Mouse (Mus musculus): ENCODE measurements around the gene Socs4.

Gene Socs4

GRCm38 (mm10) chr14:47276637-47277393 lies at the start of gene Socs4, which contains the start of gene Wdhd1:
Gene Socs4 (plus strand): TSS chr14:47276931.
Gene Wdhd1 (minus strand): TSS chr14:47276857.
- peak; percentile 95 for DNase-seq

GRCm38 (mm10) chr14:47229796-47230376 lies 46.8 kb upstream of the Socs4 start:
- no peak for DNase-seq

- DNase-seq: no peak
These were observed 43.1 kb upstream of the Socs4 start for GRCm38 (mm10) chr14:47233602-47234001.

DNA sequence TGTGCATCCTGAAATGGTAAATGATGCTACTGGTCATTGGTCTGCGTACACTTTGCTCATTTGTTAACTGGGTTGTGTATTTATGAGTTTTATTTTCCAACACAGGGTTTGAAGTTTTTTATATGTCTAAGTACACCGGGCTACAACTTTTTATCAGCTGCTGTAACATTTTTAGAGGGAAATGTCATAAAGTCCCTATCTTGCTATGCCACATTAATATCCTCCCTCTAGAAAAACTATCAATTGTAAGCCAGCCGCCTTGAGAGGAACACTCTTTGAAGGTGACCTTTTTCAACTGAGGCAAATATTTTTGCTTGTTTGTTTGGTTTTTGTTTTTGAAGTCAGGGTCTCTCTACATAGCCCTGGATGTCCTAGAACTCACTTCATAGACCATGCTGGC lies 42.7 kb upstream of the Socs4 start:
- no peak for DNase-seq

- DNase-seq: no peak
These were observed 42.0 kb upstream of the Socs4 start for GRCm38 (mm10) chr14:47234526-47235250.

GRCm38 (mm10) chr14:47236491-47236890 lies 40.2 kb upstream of the Socs4 start:
- no peak for DNase-seq

- no peak for DNase-seq
These were observed 39.4 kb upstream of the Socs4 start for GRCm38 (mm10) chr14:47237286-47237685.

GRCm38 (mm10) chr14:47240600-47240999 lies 36.1 kb upstream of the Socs4 start:
- no peak for DNase-seq

DNA sequence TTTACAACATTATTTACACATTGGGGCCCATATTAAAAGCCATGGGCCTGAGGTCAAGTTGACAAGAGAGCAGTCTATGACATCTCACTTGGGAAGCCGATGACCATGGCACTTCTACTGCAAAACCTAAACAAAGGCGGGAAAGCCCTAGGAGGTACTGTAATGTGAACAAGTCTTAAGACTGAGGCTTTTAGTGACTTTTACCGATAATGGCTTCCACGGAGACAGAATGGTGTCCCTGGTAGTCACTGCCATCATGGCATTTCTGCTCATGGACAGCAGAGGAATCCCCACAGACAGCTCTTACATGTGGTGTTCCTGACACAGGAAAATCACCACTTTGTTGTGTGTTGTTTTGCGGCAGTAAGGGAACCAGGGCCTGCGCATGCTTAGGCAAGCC lies 35.7 kb upstream of the Socs4 start:
- no peak for DNase-seq

- DNase-seq: peak; percentile 14
These were observed 34.0 kb upstream of the Socs4 start for GRCm38 (mm10) chr14:47242753-47243152.

DNA sequence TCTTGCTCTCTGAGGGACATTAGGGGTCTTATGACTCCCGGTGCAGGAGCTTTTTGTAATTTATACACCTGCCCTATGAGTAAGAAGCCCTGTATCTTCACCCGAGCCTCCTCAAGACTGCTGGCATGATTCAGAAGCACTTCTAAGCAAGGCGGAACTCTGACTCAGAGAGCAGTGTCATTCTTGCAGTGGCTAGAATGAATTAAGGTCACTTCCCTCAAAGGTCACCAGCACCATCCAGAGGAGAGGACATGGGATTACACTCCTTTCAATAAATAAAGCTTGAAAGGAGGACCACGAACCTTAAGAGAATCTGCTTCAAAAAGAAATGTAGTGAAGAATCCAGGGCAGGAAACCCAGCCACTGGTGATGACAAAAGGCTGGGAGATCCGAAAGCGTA lies 26.9 kb upstream of the Socs4 start:
- peak; percentile 22 for DNase-seq

DNA sequence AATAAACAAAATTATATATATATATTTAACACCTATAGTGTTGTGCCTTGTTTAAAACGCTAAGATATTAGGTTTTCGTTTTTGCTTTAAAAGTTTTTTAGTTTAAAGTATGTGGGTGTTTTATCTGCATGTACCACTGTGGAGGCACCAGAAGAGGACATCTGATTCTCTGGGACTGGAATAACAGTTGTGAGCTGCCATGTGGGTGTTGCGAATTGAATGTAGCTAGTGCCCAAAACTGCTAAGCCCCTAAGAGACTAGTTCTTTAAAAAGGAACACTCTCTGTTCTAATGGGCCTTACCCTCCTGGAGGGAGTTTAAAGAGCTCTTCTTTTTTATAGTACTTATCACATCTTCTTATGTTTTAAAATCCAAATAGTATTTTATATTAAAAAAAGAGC lies 11.9 kb upstream of the Socs4 start:
- no peak for DNase-seq

- no peak for DNase-seq
These were observed 10.9 kb upstream of the Socs4 start for GRCm38 (mm10) chr14:47265829-47266228.

DNA sequence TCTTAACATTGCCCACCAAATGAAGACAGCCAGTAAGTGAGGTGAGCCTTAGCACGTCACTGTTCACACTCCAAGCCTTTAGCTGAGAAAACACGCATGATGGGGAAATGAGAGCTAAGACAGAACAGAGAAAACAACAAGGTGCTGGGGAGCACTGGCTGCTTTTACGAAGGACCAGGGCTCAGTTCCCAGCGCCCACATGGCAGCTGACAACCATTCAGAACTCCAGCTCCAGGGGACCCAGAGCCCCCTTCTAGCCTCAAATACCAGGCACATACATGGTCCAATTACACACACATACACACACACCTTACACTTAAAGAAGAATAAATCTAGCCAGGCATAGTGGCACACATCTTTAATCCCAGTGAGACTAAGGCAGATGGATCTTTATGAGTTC lies 7.7 kb upstream of the Socs4 start:
- DNase-seq: no peak

- DNase-seq: no peak
These were observed 7.0 kb upstream of the Socs4 start for GRCm38 (mm10) chr14:47269706-47270105.

DNA sequence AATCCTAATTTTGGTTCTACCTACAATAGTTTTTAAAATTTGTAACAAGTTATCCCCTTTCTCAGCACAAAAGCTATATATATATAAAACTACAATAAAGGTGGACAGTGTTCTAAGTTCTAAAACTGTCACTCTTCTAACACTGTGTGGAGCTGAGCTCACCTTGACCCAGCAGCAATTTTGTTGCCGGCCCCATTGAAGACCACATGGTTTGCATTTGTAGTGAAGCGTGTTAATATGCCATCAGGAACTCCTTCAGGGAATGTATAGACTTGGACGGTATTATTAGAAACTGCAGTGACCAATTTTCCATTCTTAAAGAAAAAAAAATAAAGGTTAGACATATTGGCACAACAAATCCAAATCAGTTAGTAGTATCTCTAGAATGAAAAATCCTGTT lies 3.0 kb upstream of the Socs4 start:
- no peak for DNase-seq

DNA sequence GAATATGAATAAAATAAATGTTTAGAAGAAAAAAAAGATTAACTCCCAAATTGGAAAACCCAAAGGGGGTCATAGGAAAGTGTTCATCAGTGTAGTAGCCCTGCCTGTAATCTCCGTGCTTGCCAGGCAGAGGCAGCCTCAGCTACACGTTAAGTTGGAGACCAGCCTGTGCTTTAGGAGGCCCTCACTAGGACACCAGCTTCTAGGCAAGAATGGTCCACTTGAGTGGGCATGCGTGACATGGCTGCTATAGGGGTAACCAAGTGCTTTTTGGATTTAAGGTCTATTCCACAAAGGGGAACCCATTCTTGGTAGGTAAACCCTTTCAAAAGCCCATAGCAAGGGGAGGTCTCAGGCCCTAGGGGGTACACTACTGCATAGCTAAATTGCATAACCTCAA lies 1.3 kb upstream of the Socs4 start:
- DNase-seq: no peak

DNA sequence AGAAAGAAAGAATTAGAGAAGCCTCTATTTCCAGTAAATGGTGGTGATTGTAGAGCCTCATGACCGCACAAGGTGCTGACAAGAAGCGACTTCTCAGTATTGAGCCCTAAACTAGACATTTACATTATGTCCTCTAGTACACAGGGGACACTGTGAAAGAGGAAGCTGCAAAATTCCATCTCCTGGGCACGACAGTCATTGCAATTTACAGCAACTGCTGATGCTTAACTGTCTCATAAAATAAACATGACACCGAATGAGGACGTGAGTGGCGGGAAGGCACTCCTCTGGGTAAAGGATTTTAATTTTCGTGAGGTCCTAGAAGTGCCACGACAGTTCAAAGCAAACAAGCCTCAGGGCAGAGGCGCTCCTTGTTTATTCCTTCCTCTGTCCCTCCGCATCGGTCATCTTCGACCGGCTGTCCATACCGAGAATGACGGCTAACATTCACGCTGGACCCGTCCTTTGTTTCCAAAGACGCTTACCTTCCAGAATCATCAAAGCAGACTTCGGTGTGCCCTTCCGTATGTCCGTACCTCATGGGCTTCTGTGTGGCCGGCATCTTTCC lies 611 bp upstream of the Socs4 start:
- peak; percentile 4 for DNase-seq

DNA sequence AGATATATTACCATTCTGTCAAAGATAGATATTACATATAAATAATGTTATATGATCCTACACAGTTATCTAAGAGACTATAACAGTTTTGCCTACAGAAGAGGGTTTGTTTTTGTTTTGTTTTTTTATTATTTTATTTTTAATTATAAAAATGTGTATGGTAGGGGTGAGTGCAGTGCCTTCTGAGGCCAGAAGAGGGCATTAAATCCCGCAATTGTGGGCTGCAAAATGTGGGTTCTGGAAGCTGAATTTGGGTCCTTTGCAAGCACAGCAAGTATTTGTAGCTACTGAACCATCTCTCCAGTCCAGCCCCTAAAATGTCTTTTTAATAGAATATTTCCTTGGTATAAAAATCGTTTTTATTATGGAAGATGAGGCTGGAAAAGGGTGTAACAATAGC lies 2.3 kb downstream of the Socs4 start:
- no peak for DNase-seq

DNA sequence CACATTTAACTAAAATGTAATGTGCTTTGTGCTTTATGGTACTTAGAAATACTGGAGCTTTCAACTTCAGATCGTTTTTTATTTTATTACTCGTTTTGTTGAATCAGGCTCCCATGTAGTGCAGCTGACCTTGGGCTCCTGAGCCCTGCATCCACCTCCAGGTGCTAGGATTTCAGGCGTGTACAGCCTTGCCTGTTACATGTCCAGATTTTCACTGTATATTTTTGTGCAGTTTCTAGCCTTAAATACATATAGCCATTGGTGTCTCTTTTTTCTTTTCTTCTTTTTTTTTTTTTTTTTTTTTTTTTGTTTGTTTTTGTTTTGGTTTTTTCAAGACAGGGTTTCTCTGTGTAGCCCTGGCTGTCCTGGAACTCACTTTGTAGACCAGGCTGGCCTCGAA lies 4.8 kb downstream of the Socs4 start:
- no peak for DNase-seq

- DNase-seq: no peak
These were observed 6.8 kb downstream of the Socs4 start for GRCm38 (mm10) chr14:47283568-47283967.

- no peak for DNase-seq
These were observed 8.5 kb downstream of the Socs4 start for GRCm38 (mm10) chr14:47285271-47285670.

DNA sequence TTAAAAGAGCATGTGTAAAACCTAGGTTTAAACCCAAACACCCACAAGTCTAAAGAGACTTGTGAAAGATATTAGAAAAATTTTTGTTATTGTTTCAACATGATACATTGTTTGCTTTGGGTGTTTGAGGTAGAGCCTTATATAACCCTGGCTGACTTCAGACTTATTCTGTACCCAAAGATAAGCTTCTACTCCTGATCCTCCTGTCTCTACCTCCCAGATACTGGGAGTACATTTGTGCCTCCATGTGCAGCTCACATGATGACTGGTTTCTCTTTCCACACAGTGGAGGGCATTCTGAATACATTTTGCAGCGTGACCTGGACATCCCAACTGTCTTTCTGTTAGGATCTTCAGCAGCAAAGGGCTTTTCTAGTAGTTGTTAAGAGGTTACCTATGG lies 9.5 kb downstream of the Socs4 start:
- DNase-seq: no peak

- DNase-seq: no peak
These were observed 10.3 kb downstream of the Socs4 start for GRCm38 (mm10) chr14:47287021-47287420.

All from lung, postnatal 10 days (tissue).